ENCODE assay signal across 33 mouse cellular contexts in the genomic region with DNA sequence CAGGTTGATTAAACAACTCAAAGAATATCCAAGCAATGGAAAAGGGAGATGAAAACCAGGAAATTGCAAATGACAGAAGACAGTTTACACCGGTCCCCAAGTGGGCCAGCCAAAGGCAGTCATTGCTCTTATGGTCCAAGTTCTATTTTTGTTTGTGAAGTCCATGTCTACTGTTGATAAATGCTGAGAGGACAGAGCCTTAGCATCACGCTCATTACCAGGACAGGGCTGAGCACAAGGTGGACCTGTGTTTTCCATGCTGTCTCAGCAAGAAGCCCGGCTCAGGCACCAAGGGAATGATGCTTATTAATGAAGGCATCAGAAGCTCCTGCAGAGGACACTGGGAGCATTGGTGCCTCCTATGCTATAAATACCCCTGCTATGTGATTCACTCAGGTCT.
"Had no signal": no experiment of that assay in that cellular context is flagged by ENCODE, and none has a peak within 500 bp of the region (broad histone marks: within the 10 kb centered on the region; RNA-seq: fewer than 3 reads in every experiment).

No protein-coding gene starts in this region.

- H3K27ac ChIP-seq: heart, embryonic 13.5 days; heart, embryonic 15.5 days; hindbrain, embryonic 10.5 days; hindbrain, embryonic 12.5 days; hindbrain, embryonic 13.5 days; hindbrain, embryonic 14.5 days; hindbrain, embryonic 15.5 days; hindbrain, postnatal 0 days; intestine, embryonic 15.5 days; kidney, embryonic 15.5 days; kidney, postnatal 0 days; layer of hippocampus, adult 2 months; left cerebral cortex, adult 2 months had no signal

- H3K27me3 ChIP-seq: heart, embryonic 12.5 days; heart, embryonic 13.5 days; heart, embryonic 15.5 days; hindbrain, embryonic 12.5 days; hindbrain, embryonic 13.5 days; hindbrain, embryonic 15.5 days; intestine, embryonic 15.5 days; kidney, embryonic 15.5 days had no signal

- H3K36me3 ChIP-seq: heart, embryonic 12.5 days; heart, embryonic 13.5 days; heart, embryonic 15.5 days; hindbrain, embryonic 10.5 days; hindbrain, embryonic 12.5 days; hindbrain, embryonic 13.5 days; hindbrain, embryonic 15.5 days; intestine, embryonic 15.5 days; kidney, embryonic 15.5 days had no signal

- H3K9me3 ChIP-seq: heart, embryonic 12.5 days; heart, embryonic 13.5 days; heart, embryonic 15.5 days; hindbrain, embryonic 10.5 days; hindbrain, embryonic 12.5 days; hindbrain, embryonic 13.5 days; hindbrain, embryonic 15.5 days; intestine, embryonic 15.5 days; kidney, embryonic 15.5 days had no signal

- H3K4me3 ChIP-seq: heart, embryonic 12.5 days; heart, embryonic 13.5 days; heart, embryonic 15.5 days; hindbrain, embryonic 10.5 days; hindbrain, embryonic 12.5 days; hindbrain, embryonic 13.5 days; hindbrain, embryonic 15.5 days; intestine, embryonic 15.5 days; kidney, embryonic 15.5 days; layer of hippocampus, adult 2 months; left cerebral cortex, adult 2 months had no signal

- ATAC-seq: hindbrain, embryonic 16.5 days; hindbrain, postnatal 0 days; inflammation-experienced regulatory T-cells, adult 6 months; intestine, embryonic 15.5 days; intestine, embryonic 16.5 days; intestine, postnatal 0 days had no signal

- H3K9ac ChIP-seq: heart, embryonic 12.5 days; heart, embryonic 13.5 days; heart, embryonic 15.5 days; hindbrain, embryonic 12.5 days; hindbrain, embryonic 13.5 days; hindbrain, embryonic 14.5 days; hindbrain, embryonic 15.5 days; intestine, embryonic 15.5 days; kidney, embryonic 15.5 days had no signal

- H3K4me1 ChIP-seq: heart, embryonic 12.5 days; heart, embryonic 13.5 days; heart, embryonic 15.5 days; hindbrain, embryonic 10.5 days; hindbrain, embryonic 12.5 days; hindbrain, embryonic 13.5 days; hindbrain, embryonic 15.5 days; intestine, embryonic 15.5 days; kidney, embryonic 15.5 days had no signal

- DNase-seq: heart, postnatal 10 days; heart, postnatal 14 days; heart, postnatal 36 days; kidney, adult 11 months; kidney, adult 18-20 months; kidney, adult 2 months; kidney, adult 8-10 months; kidney, adult 9 months; kidney, postnatal 10 days; kidney, postnatal 14 days; kidney, postnatal 25 days; kidney, postnatal 36 days; kidney, postnatal 4 days; layer of hippocampus, adult 9-11 months; layer of hippocampus, postnatal 36 days had no signal
